Mouse (Mus musculus): ENCODE results near the gene Nxf3.
"Not testable (repeated sequence)": the region's sequence is repeated elsewhere in the genome, so short reads cannot be mapped to it uniquely, and the experiment has no call there.

DNA sequence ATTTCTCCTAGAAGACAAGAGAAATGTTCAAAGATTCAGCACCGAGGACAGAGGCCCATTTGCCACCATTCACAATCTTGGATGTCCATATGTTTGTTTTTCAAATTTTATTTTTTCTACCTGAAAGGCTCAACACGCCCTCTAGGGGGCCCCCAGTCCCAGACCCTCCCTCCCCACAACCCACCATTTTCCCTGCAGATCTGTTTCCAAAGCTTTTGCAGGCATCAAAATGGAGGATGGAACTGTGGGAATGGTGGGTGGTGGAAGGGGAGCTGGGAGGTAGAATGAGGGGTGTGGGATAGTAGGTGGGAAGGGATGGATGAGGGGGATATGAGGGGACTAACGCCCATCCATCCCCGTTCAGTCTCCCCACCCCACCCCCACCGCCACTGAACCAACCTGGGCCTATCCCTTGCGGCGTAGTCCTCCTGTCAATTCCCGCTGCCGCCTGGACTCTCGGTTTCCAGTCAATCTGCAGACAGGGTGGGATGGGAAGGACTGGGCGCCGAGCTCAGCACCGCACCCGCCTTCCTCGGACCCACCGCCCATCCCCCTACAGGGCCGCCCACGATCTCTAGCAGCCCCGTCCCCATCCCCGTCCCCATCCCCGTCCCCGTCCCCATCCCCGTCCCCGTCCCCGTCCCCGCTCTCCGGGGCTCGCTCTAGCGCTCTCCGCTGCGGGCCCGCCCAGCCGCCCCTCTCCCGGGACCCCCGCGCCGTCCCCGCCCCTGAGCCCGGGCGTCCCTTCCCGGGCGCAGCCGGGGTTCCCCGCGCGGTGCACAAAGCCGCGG is 17.7 kb downstream of the Nxf3 start:
- not testable (repeated sequence) for TF ChIP-seq POLR2A (IDR thresholded peaks at IDR 0.05; ENCODE audit: borderline replicate concordance, extremely low read depth, insufficient read depth, insufficient read length, poor library complexity, severe bottlenecking)
- peak; percentile 48; the same call in 1 of the 2 replicates for TF ChIP-seq CTCF (IDR thresholded peaks at IDR 0.05; ENCODE audit: borderline replicate concordance, extremely low read depth, insufficient read depth, insufficient read length)
